Mouse (Mus musculus) intestine, embryonic 14.5 days (tissue): ENCODE measurements around the gene Rab40c. TPM values are rescaled to one million over a fixed set of nuclear protein-coding genes. Genes with fewer than 3 reads are reported as not detected.

Experiments
- ATAC-seq: fragments of 200-750 bp; cut with Nextera tagmentation; replicated peaks from 2 replicates; pipeline ENCODE4 v1.8.0; 2017; ENCODE audit warnings: low read depth, moderate number of reproducible peaks, moderate TSS enrichment, moderate library complexity; ENCODE audit not compliant: low FRiP score, low TSS enrichment
- DNase-seq: peaks from one replicate; pipeline ENCODE4 v3.0.0-alpha.2; 2018; ENCODE audit warnings: low spot score
- H3K27ac ChIP-seq: fragments of 300-500 bp; sonication (generic); 2 replicates; pipeline ENCODE4 v1.5.1; 2014; ENCODE audit warnings: low read depth, mild to moderate bottlenecking, control low read depth
- H3K27me3 ChIP-seq: fragments of 300-500 bp; sonication (generic); replicated peaks from 2 replicates; pipeline ENCODE4 v1.6.1; 2014; ENCODE audit warnings: low read length, control low read depth; ENCODE audit not compliant: control insufficient read depth, insufficient read depth
- H3K36me3 ChIP-seq: fragments of 300-500 bp; sonication (generic); 2 replicates; pipeline ENCODE4 v1.6.1; 2014; ENCODE audit warnings: low read length, control low read depth; ENCODE audit not compliant: control insufficient read depth, insufficient read depth
- H3K4me1 ChIP-seq: fragments of 300-500 bp; sonication (generic); replicated peaks from 2 replicates; pipeline ENCODE4 v1.6.1; 2014; ENCODE audit warnings: low read length, control low read depth, mixed read lengths; ENCODE audit not compliant: control insufficient read depth, insufficient read depth
- H3K4me2 ChIP-seq: fragments of 300-500 bp; sonication (generic); 2 replicates; pipeline ENCODE4 v1.6.1; 2014; ENCODE audit warnings: low read length
- H3K4me3 ChIP-seq: fragments of 300-500 bp; sonication (generic); 2 replicates; pipeline ENCODE4 v1.5.1; 2014; ENCODE audit warnings: low read depth, low read length, control low read depth, mixed read lengths
- H3K9ac ChIP-seq: fragments of 300-500 bp; sonication (generic); 2 replicates; pipeline ENCODE4 v1.6.1; 2014; ENCODE audit warnings: mild to moderate bottlenecking, low read length
- H3K9me3 ChIP-seq: fragments of 300-500 bp; sonication (generic); 2 replicates; pipeline ENCODE4 v1.6.1; 2016; ENCODE audit warnings: low read length, control low read depth; ENCODE audit not compliant: control insufficient read depth
- WGBS: fragments of 180-500 bp; shearing (Covaris S2); extraction: QIAGEN DNeasy Blood & Tissue Kit; methylation state at CpG from one replicate; pipeline ENCODE4 v1.1.7; 2014; 5-methylcytosine and 5-hydroxymethylcytosine counted together
- polyA plus RNA-seq: library from polyadenylated mRNA; unstranded; fragments of >200 nt; fragmentation: Nextera tagmentation; extraction: Ambion mirVana; gene quantifications from 2 replicates; pipeline ENCODE4 v1.2.1, GENCODE M21; 2014

Rab40c gene
- polyA plus RNA-seq, 1 experiment from 2014 or later = 14.2 TPM

- H3K36me3 ChIP-seq = peaks cover 10% of the 10 kb centered on the region; the same call in 1 of the 2 replicates
- DNase-seq = no peak
- no peak overlapping the region for H3K27ac ChIP-seq
- WGBS = 77% methylated on average over 9 of the region's 9 CpGs
- peaks cover 19% of the 10 kb centered on the region for H3K4me1 ChIP-seq
- H3K9ac ChIP-seq = peak overlapping the region; percentile 77
- no peak for ATAC-seq
- H3K4me3 ChIP-seq = peak overlapping the region; percentile 84
- H3K9me3 ChIP-seq = no peaks in the 10 kb centered on the region
- H3K27me3 ChIP-seq = no peaks in the 10 kb centered on the region
- peak overlapping the region; percentile 79 for H3K4me2 ChIP-seq
Measured at GRCm38 (mm10) chr17:25918037-25918750, 1.3 kb downstream of the Rab40c start.

GRCm38 (mm10) chr17:25916931-25917647 is 2.4 kb downstream of the Rab40c start:
- Histone ChIP-seq H3K27ac (no peak overlapping the region), H3K27me3 (no peaks in the 10 kb centered on the region), H3K4me1 (peaks cover 19% of the 10 kb centered on the region), H3K9me3 (no peaks in the 10 kb centered on the region), H3K4me2 (no peak overlapping the region), H3K4me3 (no peak overlapping the region), H3K36me3 (peaks cover 12% of the 10 kb centered on the region; the same call in 1 of the 2 replicates), H3K9ac (no peak overlapping the region)
- no peak for DNase-seq
- no peak for ATAC-seq
- 77% methylated on average over 8 of the region's 8 CpGs for WGBS

- H3K9me3 ChIP-seq = no peaks in the 10 kb centered on the region
- no peak overlapping the region for H3K27ac ChIP-seq
- 74% methylated on average over 4 of the region's 4 CpGs for WGBS
- peaks cover 14% of the 10 kb centered on the region; the same call in 1 of the 2 replicates for H3K36me3 ChIP-seq
- H3K4me2 ChIP-seq = no peak overlapping the region
- no peaks in the 10 kb centered on the region for H3K27me3 ChIP-seq
- H3K4me1 ChIP-seq = peaks cover 14% of the 10 kb centered on the region
- H3K4me3 ChIP-seq = no peak overlapping the region
- ATAC-seq (no peak), DNase-seq (no peak)
- no peak overlapping the region for H3K9ac ChIP-seq
Measured at GRCm38 (mm10) chr17:25914295-25914694, 5.2 kb downstream of the Rab40c start.

- Histone ChIP-seq H3K4me3 (no peak overlapping the region), H3K27ac (no peak overlapping the region), H3K9ac (no peak overlapping the region), H3K4me1 (peaks cover 14% of the 10 kb centered on the region), H3K36me3 (peaks cover 14% of the 10 kb centered on the region; the same call in 1 of the 2 replicates), H3K9me3 (no peaks in the 10 kb centered on the region), H3K27me3 (no peaks in the 10 kb centered on the region), H3K4me2 (no peak overlapping the region)
- DNase-seq (no peak), ATAC-seq (no peak)
- 88% methylated on average over 1 of the region's 1 CpGs for WGBS
Measured at GRCm38 (mm10) chr17:25913877-25914275, 5.7 kb downstream of the Rab40c start.

GRCm38 (mm10) chr17:25913186-25913876 is 6.2 kb downstream of the Rab40c start:
- no peak overlapping the region for H3K4me2 ChIP-seq
- H3K9me3 ChIP-seq = no peaks in the 10 kb centered on the region
- WGBS = 82% methylated on average over 14 of the region's 14 CpGs
- DNase-seq = no peak
- H3K27ac ChIP-seq = no peak overlapping the region
- H3K36me3 ChIP-seq = peaks cover 14% of the 10 kb centered on the region; the same call in 1 of the 2 replicates
- H3K27me3 ChIP-seq = no peaks in the 10 kb centered on the region
- ATAC-seq = no peak
- no peak overlapping the region for H3K9ac ChIP-seq
- peaks cover 10% of the 10 kb centered on the region for H3K4me1 ChIP-seq
- no peak overlapping the region for H3K4me3 ChIP-seq

GRCm38 (mm10) chr17:25911816-25912215 is 7.7 kb downstream of the Rab40c start:
- Histone ChIP-seq H3K4me1 (no peaks in the 10 kb centered on the region), H3K4me2 (no peak overlapping the region), H3K27me3 (no peaks in the 10 kb centered on the region), H3K9ac (no peak overlapping the region), H3K36me3 (0 out of 2 replicates have a peak, but pooled peaks cover 8% of the 10 kb centered on the region), H3K27ac (no peak overlapping the region), H3K4me3 (no peak overlapping the region), H3K9me3 (no peaks in the 10 kb centered on the region)
- WGBS = 93% methylated on average over 4 of the region's 4 CpGs
- ATAC-seq = no peak
- no peak for DNase-seq

- Histone ChIP-seq H3K4me3 (no peak overlapping the region), H3K4me1 (no peaks in the 10 kb centered on the region), H3K27ac (no peak overlapping the region), H3K4me2 (no peak overlapping the region), H3K27me3 (no peaks in the 10 kb centered on the region), H3K9me3 (no peaks in the 10 kb centered on the region), H3K36me3 (0 out of 2 replicates have a peak, but pooled peaks cover 4% of the 10 kb centered on the region), H3K9ac (no peak overlapping the region)
- ATAC-seq (no peak), DNase-seq (no peak)
- 85% methylated on average over 2 of the region's 2 CpGs for WGBS
Measured at GRCm38 (mm10) chr17:25907640-25908039, 11.9 kb downstream of the Rab40c start.

GRCm38 (mm10) chr17:25903061-25903460 is 16.5 kb downstream of the Rab40c start:
- Histone ChIP-seq H3K36me3 (no peaks in the 10 kb centered on the region), H3K4me1 (no peaks in the 10 kb centered on the region), H3K27ac (no peak overlapping the region), H3K27me3 (no peaks in the 10 kb centered on the region), H3K4me3 (no peak overlapping the region), H3K9ac (no peak overlapping the region), H3K9me3 (no peaks in the 10 kb centered on the region), H3K4me2 (no peak overlapping the region)
- DNase-seq (no peak), ATAC-seq (no peak)
- 90% methylated on average over 3 of the region's 3 CpGs for WGBS
